Mouse (Mus musculus) gastrocnemius, postnatal 25 days (tissue): ENCODE data around the gene Rasgrp4. TPM values are rescaled to one million over a fixed set of nuclear protein-coding genes. Genes with fewer than 3 reads are reported as not detected.
"Not testable (repeated sequence)": the region's sequence is repeated elsewhere in the genome, so short reads cannot be mapped to it uniquely, and the experiment has no call there.

Source experiments
- DNase-seq: peaks from one replicate; pipeline ENCODE4 v3.0.0; 2022
- total RNA-seq, 2 experiments: library from RNA; stranded (reverse); gene quantifications; 1 replicate in 1 of 2; 2 replicates in 1 of 2; pipeline ENCODE4 v1.2.3; 2021

Rasgrp4 gene
- total RNA-seq, 2 experiments from 2014 or later: 0.69 to 0.72 TPM

DNA sequence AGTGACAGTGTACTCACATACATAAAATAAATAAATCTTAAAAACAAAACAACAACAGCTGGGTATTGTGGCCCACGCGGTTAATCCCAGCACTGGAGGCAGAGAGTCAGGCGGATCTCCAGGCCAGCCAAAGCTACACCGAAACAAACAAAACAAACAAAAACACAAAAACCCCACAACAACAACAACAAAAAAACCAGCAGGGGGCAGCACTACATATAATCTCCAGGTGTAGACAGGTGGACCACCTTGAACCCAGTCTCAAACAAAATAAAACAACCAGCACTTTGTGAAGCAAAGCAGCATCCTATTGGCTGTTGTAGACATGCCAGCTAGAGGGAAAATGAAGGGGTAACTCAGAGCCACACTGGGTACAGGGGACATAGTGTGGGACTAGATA lies 43.5 kb downstream of the Rasgrp4 start:
- DNase-seq: no peak

DNA sequence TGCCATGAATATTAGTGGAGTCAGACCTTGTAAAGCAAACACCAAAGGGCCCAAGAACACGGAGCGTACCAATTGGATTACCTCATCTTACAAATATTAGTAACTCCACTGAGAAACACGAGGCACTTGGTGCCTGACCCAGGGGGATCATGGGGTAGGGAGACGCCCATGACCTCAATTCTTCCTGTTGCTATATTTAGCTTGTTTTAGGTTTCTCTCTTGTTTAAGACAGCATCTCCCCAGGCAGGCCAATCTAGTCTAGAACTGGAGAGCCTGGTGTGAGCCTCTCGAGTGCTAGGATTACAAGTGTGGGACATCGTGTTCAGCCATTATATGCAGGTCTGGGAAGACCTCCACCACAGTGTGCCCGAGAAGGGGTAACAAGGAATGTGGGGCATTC lies 44.7 kb downstream of the Rasgrp4 start:
- DNase-seq: no peak

GRCm38 (mm10) chr7:29180077-29180853 lies 45.6 kb downstream of the Rasgrp4 start, which contains the start of gene Psmd8:
TSS of gene Psmd8 (minus strand) at chr7:29180701.
- DNase-seq: peak; percentile 99

DNA sequence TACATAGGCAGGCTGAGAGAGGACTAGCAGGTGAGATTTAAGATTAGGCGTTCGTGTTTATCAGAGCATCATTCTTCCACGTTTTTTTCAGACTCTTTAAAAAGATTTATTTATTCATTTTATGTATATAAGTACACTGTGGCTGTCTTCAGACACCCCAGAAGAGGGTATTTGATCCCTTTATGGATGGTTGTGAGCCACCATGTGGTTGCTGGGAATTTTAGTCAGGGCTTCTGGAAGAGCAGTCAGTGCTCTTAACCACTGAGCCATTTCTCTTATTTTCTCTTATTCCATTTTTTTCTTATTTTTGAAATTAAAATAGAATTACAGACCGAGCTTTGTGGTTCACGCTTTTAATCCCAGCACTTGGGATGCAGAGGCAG lies 46.2 kb downstream of the Rasgrp4 start:
- DNase-seq: no peak

- DNase-seq: not testable (repeated sequence)
These were observed 46.7 kb downstream of the Rasgrp4 start for GRCm38 (mm10) chr7:29181323-29181722.

DNA sequence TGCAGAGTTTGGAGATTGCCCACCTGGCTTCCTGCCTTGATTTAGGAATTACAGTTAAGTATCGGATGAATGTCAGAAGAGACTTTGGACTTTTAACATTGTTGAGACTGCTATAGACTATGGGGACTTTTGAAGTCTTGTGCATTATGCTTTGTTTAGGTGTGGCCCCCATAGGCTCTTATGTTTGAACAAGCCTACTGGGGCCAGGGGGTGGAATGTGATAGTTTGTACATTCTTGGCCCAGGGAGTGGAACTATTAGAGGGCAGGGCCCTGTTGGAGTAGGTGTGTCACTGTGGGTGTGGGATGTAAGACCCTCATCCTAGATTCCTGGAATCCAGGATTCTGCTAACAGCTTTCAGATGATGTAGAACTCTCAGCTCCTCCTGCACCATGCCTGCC lies 59.6 kb downstream of the Rasgrp4 start:
- DNase-seq: not testable (repeated sequence)

- DNase-seq: no peak
These were observed 67.9 kb downstream of the Rasgrp4 start for GRCm38 (mm10) chr7:29202577-29202976.

Other genes starting within 250 kb of the Rasgrp4 start
- gene Actn4, start 172.5 kb upstream of the Rasgrp4 start, total RNA-seq: 10 to 100 TPM; 36.7 to 45.8 TPM
- gene Eif3k, start 153.0 kb upstream of the Rasgrp4 start, total RNA-seq: 100 to 1,000 TPM; 116 to 137 TPM
- under 1 TPM; 0.29 to 0.36 TPM for gene Map4k1, start 152.8 kb upstream of the Rasgrp4 start, total RNA-seq
- 1,000 to 10,000 TPM; 1,331 to 1,686 TPM for gene Ryr1, start 9.7 kb upstream of the Rasgrp4 start, total RNA-seq
- 10 to 100 TPM; 11.0 to 12.9 TPM for gene Fam98c, start 21.4 kb downstream of the Rasgrp4 start, total RNA-seq
- gene Ggn, start 35.4 kb downstream of the Rasgrp4 start, total RNA-seq: under 1 TPM; 0.15 to 0.32 TPM
- under 1 TPM; 0.77 to 0.86 TPM for gene Spred3, start 35.6 kb downstream of the Rasgrp4 start, total RNA-seq
- 100 to 1,000 TPM; 156 to 200 TPM for gene Psmd8, start 45.9 kb downstream of the Rasgrp4 start, total RNA-seq
- under 1 TPM in 1 of 2 experiments, not detected in 1; 0.29 TPM for gene Catsperg1, start 79.2 kb downstream of the Rasgrp4 start, total RNA-seq
- gene Kcnk6, start 97.7 kb downstream of the Rasgrp4 start, total RNA-seq: 1 to 10 TPM; 1.2 to 1.5 TPM
- gene Yif1b, start 103.5 kb downstream of the Rasgrp4 start, total RNA-seq: 10 to 100 TPM; 44.8 to 47.6 TPM
- gene 2200002D01Rik, start 113.6 kb downstream of the Rasgrp4 start, total RNA-seq: 1 to 10 TPM in 1 of 2 experiments, under 1 TPM in 1; 0.31 to 1.4 TPM
- gene Spint2, start 147.1 kb downstream of the Rasgrp4 start, total RNA-seq: 1 to 10 TPM; 3.4 to 5.2 TPM
- 1 to 10 TPM; 5.2 to 6.5 TPM for gene Ppp1r14a, start 154.5 kb downstream of the Rasgrp4 start, total RNA-seq
- 1 to 10 TPM; 1.9 to 2.0 TPM for gene Dpf1, start 169.1 kb downstream of the Rasgrp4 start, total RNA-seq